Mouse (Mus musculus): ENCODE data around the gene Nudt9.

The Nudt9 gene

DNA sequence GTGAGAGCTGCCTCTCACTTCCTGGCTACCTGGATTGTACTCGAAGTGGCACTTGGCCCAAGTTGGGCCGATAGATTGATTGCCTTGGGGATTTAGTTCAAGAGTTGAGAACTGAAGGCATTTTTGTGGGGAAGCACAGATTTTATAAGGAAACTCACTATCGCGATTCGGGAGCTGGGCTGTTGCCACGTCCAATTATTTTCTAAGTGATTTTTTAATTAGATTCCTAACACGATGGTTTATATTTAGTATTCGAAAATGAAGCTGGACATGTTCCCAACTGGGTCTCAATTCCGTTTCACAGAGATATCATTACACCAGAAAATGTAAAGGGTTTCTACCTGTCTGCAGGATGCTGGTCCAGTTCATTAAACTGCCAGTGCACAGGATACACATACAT lies 39.3 kb downstream of the Nudt9 start:
- no peak for DNase-seq

DNA sequence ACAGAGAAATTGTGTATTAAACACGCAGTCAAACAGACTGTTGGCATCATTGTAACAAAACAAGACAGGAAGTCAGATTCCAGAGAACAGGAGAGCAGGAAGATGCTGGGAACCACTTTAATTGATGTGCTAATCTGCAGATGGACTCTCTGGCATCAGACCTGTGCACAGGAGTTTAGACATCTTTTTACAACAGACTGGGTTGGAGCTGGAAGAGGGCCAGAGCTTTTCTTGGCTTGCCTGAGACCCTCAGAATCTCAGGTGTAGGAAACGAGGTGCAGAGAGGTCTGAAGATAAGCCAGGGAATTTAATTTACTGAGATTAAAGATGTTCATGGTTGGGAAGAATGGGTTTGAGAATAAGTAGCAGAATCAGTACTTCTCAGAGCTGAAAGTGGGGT lies 43.6 kb downstream of the Nudt9 start:
- no peak for DNase-seq

DNA sequence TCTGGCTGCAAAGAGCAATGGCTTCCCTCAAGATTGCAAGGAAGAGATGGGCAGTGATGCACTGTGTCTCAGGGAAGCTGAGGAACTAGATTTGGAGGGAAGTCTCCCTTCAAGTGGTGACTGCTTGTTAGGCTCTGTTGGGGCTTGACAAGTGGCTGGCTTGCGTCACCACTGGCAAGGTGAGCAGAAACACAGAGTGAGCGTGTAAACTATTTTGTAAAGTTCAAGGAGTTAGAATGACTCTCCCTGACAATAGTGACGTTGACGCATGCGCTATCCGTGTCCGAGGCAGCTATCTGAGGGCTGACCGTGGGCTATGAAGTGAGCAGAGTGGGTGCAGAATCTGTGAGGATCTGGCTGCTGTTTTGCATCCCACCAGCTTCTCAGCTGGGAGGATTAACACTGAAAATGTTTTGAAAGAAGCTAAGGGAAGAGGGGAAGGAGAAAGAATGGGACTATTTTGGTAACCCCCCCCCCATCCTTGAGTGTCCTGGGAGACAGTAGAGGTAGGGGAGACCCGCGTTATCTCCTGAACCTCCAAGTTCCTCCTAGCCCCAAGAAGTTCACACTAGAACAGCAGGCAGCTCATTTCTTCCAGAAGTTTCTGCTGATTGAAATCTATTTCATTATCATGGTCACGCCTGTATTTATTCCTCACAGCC lies 49.4 kb downstream of the Nudt9 start:
- DNase-seq = no peak

DNA sequence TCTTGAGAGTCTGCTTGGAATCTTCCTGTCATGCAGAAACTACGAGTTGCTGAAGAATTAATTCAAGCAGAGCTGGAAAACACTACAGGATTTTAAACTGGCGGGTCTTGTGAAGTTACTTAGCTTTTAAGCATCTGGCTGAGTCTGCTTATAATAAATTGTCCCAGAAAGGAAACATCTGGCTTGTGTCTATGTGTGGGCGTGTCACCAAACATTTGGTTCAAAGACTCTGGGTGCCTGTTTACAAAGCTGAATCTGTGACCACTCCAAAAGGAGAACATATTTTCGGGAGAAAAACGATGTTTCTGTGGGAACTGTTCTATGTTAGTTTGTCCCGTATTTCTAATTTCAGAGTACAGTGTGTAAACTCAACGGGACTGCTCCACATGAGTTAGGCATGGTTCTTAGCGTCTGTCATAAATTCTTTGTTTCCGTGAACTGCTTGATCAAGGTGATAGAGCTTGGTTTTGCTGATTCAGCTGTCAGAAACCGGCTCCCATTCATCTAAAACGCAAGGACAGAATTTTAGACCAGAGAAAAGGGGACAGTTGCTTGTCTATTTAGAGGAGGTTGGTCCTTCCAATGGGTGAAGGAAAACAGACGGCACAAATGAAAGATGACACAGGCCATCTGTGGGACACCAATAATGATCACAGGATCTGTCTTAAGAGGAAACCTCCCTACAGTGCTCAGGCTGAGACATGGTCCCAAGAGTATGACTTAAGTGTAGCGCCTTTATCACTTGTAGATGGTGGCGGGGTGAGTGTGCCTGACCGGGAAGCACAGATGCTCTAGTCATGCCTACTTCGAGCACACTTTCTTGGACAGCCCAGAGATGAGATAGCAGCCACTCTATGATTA lies 50.2 kb downstream of the Nudt9 start:
- no peak for DNase-seq

DNA sequence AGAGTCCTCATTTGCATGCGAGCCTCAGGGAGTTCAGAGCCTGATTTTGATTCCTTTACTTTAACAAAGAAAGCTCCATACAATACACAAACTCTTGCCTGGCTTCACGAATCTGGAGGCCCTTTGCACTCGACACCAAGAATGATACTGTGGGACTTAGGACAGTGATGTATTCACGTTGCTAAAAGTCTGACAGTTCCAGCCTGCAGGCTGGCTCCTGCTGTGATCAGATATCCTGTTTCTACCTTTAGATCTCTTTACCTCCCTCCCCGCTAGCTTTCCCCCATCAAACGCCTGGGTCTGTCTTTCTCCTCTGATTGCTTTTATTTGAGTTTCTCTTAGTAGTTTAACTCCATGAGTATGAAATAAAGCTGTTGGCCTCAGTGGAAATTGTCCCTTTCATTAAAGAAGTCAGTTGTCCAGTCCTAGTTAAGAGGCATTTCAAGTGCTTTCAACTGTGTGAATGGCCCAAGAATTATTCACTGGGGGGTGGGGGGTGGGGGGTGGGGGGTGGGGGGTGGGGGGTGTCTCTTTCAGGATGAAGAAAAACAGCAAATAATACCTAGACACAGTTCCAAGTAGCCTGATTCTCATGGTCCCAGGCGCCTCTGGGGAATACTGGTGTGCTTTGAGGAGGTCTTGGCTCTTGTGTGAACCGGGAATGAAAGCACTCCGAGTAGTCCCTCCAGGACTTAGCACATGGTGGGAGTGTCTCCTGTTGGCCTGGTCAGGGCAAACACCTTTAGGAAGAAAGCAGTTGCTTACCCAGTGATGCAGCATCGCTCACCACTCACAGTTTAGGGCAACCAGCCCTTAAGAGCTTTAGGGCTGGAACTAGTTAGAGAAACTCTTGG lies 55.8 kb downstream of the Nudt9 start:
- DNase-seq = no peak

DNA sequence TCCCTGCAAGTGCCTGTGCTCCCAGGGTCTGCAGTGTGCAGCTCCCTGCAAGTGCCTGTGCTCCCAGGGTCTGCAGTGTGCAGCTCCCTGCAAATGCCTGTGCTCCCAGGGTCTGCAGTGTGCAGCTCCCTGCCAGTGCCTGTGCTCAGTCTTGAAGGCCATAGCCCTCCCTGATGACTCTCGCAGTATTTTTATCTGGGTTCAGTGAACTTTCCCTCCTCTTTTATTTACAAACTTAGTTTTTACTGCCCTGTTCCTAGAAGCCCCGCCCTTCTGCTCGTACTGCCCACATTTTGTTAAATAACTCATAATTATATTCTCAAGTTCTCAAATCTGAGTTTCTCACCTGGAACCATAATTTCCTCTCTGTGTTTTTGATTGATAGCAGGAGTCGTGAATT lies 57.1 kb downstream of the Nudt9 start:
- DNase-seq = no peak

DNA sequence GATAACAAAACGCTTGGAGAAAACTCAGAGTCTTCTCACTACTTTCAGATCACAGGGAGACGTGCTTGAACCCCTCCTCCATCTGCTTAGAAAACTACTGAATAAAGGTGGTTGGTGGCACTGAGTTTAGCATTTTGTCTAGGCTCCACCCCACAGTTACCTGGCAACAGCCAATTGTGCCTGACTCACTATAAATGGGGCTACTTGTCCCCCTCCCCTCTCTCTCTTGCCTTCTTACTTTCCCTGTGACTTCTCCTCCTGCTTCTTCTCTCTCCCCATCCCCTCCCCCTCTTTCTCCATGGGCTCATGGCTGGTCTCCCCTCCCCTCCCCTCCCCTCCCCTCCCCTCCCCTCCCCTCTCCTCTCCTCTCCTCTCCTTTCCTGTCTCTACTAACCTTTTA lies 58.0 kb downstream of the Nudt9 start:
- DNase-seq = no peak

DNA sequence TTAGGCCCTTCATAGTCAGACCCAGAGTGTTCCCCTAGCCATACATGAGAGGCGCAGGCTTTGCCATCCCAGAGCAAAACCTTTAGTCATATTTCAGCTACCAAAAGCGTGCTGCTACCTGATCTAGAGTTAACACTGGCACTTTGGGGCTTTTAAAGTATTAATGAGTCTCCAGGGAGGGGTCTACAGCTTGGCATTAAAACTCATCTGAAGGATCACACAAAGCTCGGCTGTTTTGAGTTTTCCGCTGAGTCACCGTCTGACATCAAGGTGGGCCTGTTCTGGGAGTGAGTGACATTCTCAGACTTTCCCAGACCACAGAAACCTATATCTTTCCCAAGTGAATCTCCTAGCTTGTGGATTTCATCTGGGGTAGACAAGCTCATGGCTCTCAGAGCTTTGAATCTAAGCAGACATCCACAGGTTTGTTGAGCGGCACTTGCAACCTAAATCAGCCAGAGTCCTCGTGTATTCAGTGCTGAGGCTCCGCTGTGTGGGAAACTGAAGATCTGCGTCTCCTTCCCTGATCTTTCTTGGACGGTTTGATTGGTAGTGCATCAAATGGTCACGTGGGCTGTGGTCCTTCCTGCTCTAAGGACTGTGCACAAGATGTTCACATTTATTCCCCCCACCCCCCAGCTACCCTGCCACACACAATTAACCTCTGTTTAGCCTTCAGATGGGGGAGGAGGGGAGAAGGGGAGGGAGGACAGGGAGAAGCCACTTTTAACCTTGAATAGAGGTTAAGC lies 62.2 kb downstream of the Nudt9 start:
- DNase-seq = no peak

DNA sequence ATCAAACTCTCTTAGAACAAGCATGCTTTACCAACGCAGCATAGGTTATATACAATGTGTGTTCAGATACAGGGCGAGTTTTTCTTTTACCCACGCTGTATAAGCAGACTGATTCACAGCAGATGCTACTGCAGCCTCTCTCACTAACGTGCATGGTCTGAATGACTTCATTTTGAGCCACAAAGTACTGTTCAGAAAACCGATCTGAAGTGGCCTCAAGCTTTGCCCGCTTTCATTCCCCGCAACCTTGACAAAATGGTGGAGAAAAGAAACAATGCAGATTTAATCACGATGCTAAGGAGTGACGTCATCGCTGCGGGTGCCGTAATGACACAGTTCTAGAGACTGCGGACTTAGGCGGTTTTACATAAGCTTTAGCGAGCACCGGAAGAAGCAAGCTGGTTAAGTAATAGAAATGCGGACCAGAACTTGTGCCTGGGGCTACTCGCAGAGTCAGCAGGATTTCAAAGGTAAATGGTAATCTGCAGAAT lies 62.8 kb downstream of the Nudt9 start:
- peak; percentile 44 to 53 for DNase-seq

DNA sequence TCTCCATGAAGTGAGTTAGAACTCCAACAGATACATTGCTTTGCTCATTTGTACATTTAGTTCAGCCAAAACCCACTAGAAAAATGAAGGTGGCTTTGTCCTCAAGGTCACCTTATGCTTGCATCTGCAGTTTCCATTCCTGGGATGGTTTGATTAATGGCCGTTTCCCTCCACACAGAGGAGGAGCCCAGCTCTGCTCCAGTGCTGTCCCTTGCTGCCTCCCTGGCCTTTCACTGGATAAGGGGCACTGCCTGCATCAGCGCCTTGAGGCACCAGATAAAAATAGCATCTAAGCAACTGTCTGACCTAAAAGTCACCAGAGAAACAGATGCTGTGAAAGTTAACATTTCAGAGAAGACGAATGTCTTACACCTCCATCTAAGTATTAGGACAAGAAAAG lies 63.4 kb downstream of the Nudt9 start:
- DNase-seq = no peak

DNA sequence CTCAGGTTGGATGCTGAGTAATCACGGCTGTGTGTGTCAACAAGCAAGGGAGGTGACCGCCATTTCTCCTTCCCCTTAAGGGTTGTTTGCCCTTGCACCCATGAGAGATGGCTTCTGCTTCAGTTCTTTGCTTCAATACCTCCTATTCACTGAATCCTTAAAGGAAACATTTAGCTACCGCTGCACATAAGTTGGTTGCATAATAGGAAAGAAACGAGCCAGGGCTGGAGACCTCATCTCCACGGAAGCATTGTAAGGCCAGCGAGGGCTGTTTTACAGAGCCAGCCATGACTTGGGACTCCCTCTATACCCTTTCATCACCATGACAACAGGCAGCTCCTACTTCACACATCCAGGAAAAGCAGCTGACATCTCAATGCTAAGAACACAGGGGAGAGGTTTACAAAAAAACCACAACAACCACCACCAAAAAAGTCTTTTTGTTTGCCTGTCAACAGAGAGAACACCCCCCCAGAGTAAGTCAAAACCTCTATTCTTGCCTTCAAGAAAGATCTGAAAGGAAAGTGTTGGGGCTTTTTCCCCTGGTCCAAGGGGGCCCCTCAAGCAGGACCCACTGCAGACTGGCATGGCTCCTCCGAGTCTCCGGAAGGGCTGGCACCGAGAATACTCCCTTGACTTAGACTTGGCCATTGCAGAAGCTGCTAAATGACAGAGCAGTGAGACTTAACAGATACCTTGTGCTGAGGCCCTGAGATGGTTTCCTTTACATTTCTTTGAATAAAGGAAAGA lies 64.2 kb downstream of the Nudt9 start:
- DNase-seq = no peak

DNA sequence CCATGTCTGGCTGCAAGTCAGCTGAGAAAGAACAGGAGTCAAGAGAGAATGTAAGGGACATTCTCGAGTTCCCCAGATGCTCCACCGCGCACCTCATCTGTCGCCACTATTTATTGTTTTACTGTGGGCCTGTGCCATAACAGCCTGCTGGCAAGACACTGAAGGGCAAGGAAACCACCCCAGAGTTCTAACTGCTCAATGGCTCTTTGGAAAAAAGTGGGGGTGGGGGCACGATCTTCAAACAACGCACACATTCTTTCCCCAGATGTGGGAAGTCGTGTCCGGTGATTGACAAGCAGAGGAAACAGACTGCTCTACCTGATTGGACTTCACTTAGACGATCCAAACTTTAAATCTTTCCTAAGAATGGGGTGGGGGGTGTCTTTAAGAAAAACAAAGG lies 65.9 kb downstream of the Nudt9 start:
- DNase-seq = no peak

DNA sequence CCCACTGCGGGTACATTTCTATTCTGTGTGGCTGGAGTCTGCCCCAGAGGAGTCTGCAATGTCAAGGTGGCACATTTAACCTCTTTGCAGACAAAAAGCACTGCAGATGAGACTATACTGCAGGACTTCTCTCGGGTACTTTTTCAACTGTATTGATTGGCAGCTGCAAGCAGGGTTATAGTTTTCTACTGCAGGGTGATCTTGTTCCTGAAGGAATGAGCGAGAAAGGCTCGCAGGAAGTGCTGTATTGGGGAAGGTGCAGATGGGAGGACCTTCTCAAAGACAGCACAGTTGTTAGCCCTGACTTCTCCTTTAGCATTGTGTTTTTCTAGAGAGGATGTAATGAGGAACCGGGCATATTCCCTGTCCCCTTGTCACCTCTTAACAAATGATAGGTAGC lies 66.4 kb downstream of the Nudt9 start:
- DNase-seq = no peak

DNA sequence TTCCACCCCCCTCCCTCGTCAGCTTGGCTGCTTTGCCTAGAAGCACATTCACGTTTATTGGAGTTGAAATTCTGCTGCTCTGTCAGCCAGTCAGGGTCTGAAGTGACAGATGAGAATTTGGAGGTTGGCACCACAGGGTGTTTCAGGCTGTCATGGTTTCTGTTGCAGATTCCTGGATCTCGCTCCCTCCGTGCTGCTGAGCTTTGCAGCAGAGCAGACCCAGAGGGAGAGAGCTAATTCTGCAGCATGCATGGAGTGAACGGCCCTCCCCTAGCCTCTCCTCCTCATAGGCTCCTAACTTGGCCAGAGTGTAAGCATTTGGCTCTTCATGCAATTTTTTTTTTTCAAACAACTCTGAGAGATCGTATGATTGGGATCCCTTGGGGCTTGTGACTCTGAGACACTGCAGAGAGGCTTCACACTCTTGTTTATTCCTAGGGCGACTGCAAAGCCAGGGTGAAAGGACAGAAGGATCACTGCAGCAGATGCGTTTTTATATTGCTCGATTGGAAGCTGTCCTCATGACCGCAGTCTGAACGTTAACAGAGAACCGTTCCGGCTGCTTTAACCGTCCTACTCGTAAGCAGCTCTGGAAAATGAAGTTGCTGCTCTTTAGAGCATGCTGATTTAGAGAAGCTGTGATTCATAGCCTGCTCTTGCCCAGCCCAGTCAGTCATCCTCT lies 67.5 kb downstream of the Nudt9 start, which contains the start of gene Sparcl1:
TSS of gene Sparcl1 (minus strand) at position 243 of the 682 bp plus-strand sequence.
- peak; percentile 30 to 35 for DNase-seq
